Mouse (Mus musculus) ES-Bruce4 (cell line): Measurements from ENCODE around the gene Xcl1. TPM values are rescaled to one million over a fixed set of nuclear protein-coding genes. Genes with fewer than 3 reads are reported as not detected.

Source experiments
- H3K27ac ChIP-seq: 2 replicates; pipeline ENCODE4 v1.5.1; 2012; ENCODE audit warnings: low read length, inconsistent platforms; ENCODE audit not compliant: insufficient read depth
- H3K27me3 ChIP-seq: 2 replicates; pipeline ENCODE4 v1.6.1; 2012; ENCODE audit warnings: mild to moderate bottlenecking, low read length, inconsistent platforms; ENCODE audit not compliant: control insufficient read depth, poor library complexity, insufficient read depth, severe bottlenecking
- H3K36me3 ChIP-seq: 2 replicates; pipeline ENCODE4 v1.6.1; 2012; ENCODE audit warnings: inconsistent platforms, mild to moderate bottlenecking, low read length, moderate library complexity; ENCODE audit not compliant: control insufficient read depth, poor library complexity, insufficient read depth, severe bottlenecking
- H3K4me1 ChIP-seq: one replicate; pipeline ENCODE4 v1.8.1; 2011; ENCODE audit warnings: low read length; ENCODE audit not compliant: control insufficient read depth, insufficient read depth
- H3K4me3 ChIP-seq: 2 replicates; pipeline ENCODE4 v1.5.1; 2011; ENCODE audit warnings: low read depth, mild to moderate bottlenecking, low read length
- H3K9ac ChIP-seq: 2 replicates; pipeline ENCODE4 v1.6.1; 2012; ENCODE audit warnings: low read depth, mild to moderate bottlenecking, inconsistent platforms; ENCODE audit not compliant: poor library complexity, severe bottlenecking
- H3K9me3 ChIP-seq: replicated peaks from 2 replicates; pipeline ENCODE4 v1.6.1; 2012; ENCODE audit warnings: mild to moderate bottlenecking, low read length, inconsistent platforms; ENCODE audit not compliant: control insufficient read depth, poor library complexity, insufficient read depth, severe bottlenecking
- CTCF ChIP-seq: IDR thresholded peaks from one replicate; pipeline ENCODE4 v1.8.1; 2011; ENCODE audit warnings: low read depth, low read length
- EP300 ChIP-seq: IDR thresholded peaks from 2 replicates; pipeline ENCODE4 v1.6.1; 2011; ENCODE audit warnings: low read depth, low read length; ENCODE audit not compliant: insufficient read depth
- POLR2A ChIP-seq: IDR thresholded peaks from one replicate; pipeline ENCODE4 v1.8.1; 2011; ENCODE audit warnings: low read length; ENCODE audit not compliant: insufficient read depth
- polyA plus RNA-seq: library from polyadenylated mRNA; stranded (reverse); fragments of >200 nt; gene quantifications from 2 replicates; pipeline ENCODE4 v1.2.4, GENCODE M21; 2011; ENCODE audit warnings: low read depth; ENCODE audit not compliant: missing spikeins, insufficient read depth, insufficient read length

The Xcl1 gene
- polyA plus RNA-seq, 1 experiment: not detected

GRCm38 (mm10) chr1:164900226-164900625, 35.1 kb downstream of the Xcl1 start:
- Histone ChIP-seq H3K4me3 (no peak overlapping the region), H3K27ac (no peak overlapping the region), H3K9ac (no peak overlapping the region), H3K9me3 (no peaks in the 10 kb centered on the region), H3K4me1 (no peaks in the 10 kb centered on the region), H3K27me3 (no peaks in the 10 kb centered on the region), H3K36me3 (no peaks in the 10 kb centered on the region)
- TF ChIP-seq EP300 (no peak), POLR2A (no peak), CTCF (no peak)

GRCm38 (mm10) chr1:164899506-164899905, 35.8 kb downstream of the Xcl1 start:
- no peaks in the 10 kb centered on the region for H3K9me3 ChIP-seq
- H3K36me3 ChIP-seq: no peaks in the 10 kb centered on the region
- H3K4me1 ChIP-seq: no peaks in the 10 kb centered on the region
- H3K27ac ChIP-seq: no peak overlapping the region
- H3K4me3 ChIP-seq: no peak overlapping the region
- TF ChIP-seq EP300: no peak
- no peak for TF ChIP-seq CTCF
- TF ChIP-seq POLR2A: no peak
- H3K9ac ChIP-seq: no peak overlapping the region
- no peaks in the 10 kb centered on the region for H3K27me3 ChIP-seq

GRCm38 (mm10) chr1:164898846-164899351, 36.4 kb downstream of the Xcl1 start:
- Histone ChIP-seq H3K4me3 (peak overlapping the region; percentile 73), H3K9ac (no peak overlapping the region), H3K27ac (no peak overlapping the region), H3K36me3 (no peaks in the 10 kb centered on the region), H3K4me1 (no peaks in the 10 kb centered on the region), H3K9me3 (no peaks in the 10 kb centered on the region), H3K27me3 (no peaks in the 10 kb centered on the region)
- TF ChIP-seq CTCF (peak; percentile 63), POLR2A (no peak), EP300 (no peak)

GRCm38 (mm10) chr1:164897163-164897817, 38.0 kb downstream of the Xcl1 start:
- no peak overlapping the region for H3K27ac ChIP-seq
- no peaks in the 10 kb centered on the region for H3K4me1 ChIP-seq
- no peaks in the 10 kb centered on the region for H3K27me3 ChIP-seq
- no peak overlapping the region for H3K9ac ChIP-seq
- no peaks in the 10 kb centered on the region for H3K9me3 ChIP-seq
- no peak for TF ChIP-seq CTCF
- no peak for TF ChIP-seq POLR2A
- TF ChIP-seq EP300: no peak
- H3K4me3 ChIP-seq: no peak overlapping the region
- no peaks in the 10 kb centered on the region for H3K36me3 ChIP-seq

GRCm38 (mm10) chr1:164896211-164897145, 38.8 kb downstream of the Xcl1 start:
- H3K9me3 ChIP-seq: no peaks in the 10 kb centered on the region
- H3K9ac ChIP-seq: no peak overlapping the region
- H3K27ac ChIP-seq: no peak overlapping the region
- TF ChIP-seq EP300 (no peak), POLR2A (no peak), CTCF (no peak)
- H3K4me3 ChIP-seq: no peak overlapping the region
- H3K27me3 ChIP-seq: no peaks in the 10 kb centered on the region
- H3K4me1 ChIP-seq: no peaks in the 10 kb centered on the region
- H3K36me3 ChIP-seq: no peaks in the 10 kb centered on the region
